Mouse (Mus musculus): ENCODE measurements around the gene Ier5.

DNA sequence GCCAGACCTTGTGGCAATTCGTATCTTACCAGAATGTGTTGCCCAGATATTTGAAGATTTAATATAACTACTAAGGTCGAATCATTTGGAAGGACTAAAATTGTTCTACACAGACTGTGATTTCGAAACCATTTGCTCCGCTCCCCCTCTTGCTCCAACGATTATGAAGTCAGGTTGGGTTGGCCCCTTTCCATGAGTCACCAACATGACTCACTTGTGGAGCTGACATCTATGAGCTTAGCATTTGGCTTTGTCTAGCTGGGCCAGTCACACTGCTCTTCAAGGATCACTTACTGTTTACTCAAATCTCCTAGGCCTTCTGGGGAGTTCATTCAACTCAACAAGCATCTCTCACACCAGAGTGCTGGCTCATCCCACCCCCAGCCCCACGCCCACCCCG, 39.4 kb upstream of the Ier5 start:
- no peak for TF ChIP-seq CTCF (IDR thresholded peaks at IDR 0.05; ENCODE audit: low read depth, low read length)
- TF ChIP-seq POLR2A (IDR thresholded peaks at IDR 0.05; ENCODE audit: extremely low read depth, insufficient read depth, low read length), result no peak

Measured in liver, adult 2 months (tissue).